Mouse (Mus musculus) NIH3T3 (cell line): Measurements from ENCODE around the gene Ofcc1.

ENCODE experiments used
- DNase-seq: peaks from one replicate; pipeline ENCODE4 v3.0.0-alpha.2; 2012; ENCODE audit warnings: low read depth

Ofcc1 gene

GRCm38 (mm10) chr13:40000236-40000635 lies 361.0 kb downstream of the Ofcc1 start:
- DNase-seq = no peak

GRCm38 (mm10) chr13:39997901-39998300 lies 363.3 kb downstream of the Ofcc1 start:
- no peak for DNase-seq

GRCm38 (mm10) chr13:39979294-39980061 lies 381.8 kb downstream of the Ofcc1 start:
- no peak for DNase-seq

GRCm38 (mm10) chr13:39968349-39969016 lies 392.8 kb downstream of the Ofcc1 start:
- DNase-seq = no peak

GRCm38 (mm10) chr13:39957226-39957625 lies 404.0 kb downstream of the Ofcc1 start:
- DNase-seq = peak; percentile 20

- DNase-seq = no peak
Observed at GRCm38 (mm10) chr13:39956017-39956416, 405.2 kb downstream of the Ofcc1 start.
